Mouse (Mus musculus) MEL (cell line): Measurements from ENCODE around the gene Tmem242. TPM values are rescaled to one million over a fixed set of nuclear protein-coding genes. Genes with fewer than 3 reads are reported as not detected.

ENCODE experiments used
- DNase-seq: peaks from one replicate; pipeline ENCODE4 v3.0.0; 2011; ENCODE audit warnings: low read depth, low spot score
- H3K27ac ChIP-seq: 2 replicates; pipeline ENCODE4 v1.5.1; 2012; ENCODE audit warnings: low read depth, mild to moderate bottlenecking, control low read depth, low read length, moderate library complexity; ENCODE audit not compliant: control insufficient read depth
- H3K27me3 ChIP-seq, 2 experiments: fragments of 150-350 bp in 1 of 2; sonication (generic) in 1 of 2; 2 replicates each; pipeline ENCODE4 v1.6.1; 2012; ENCODE audit warnings: low read length in 2 of 2, mild to moderate bottlenecking in 2 of 2, improper control_type of control experiment in 1 of 2, moderate library complexity in 1 of 2; ENCODE audit not compliant: insufficient read depth in 2 of 2, control insufficient read depth in 1 of 2
- H3K36me3 ChIP-seq, 2 experiments: 2 replicates each; pipeline ENCODE4 v1.6.1; 2012 to 2014; ENCODE audit warnings: low read length in 2 of 2, improper control_type of control experiment in 1 of 2, inconsistent platforms in 1 of 2, mild to moderate bottlenecking in 1 of 2; ENCODE audit not compliant: insufficient read depth in 2 of 2, control insufficient read depth in 1 of 2
- H3K4me1 ChIP-seq, 2 experiments: fragments of 150-350 bp in 1 of 2; sonication (generic) in 1 of 2; 2 replicates each; pipeline ENCODE4 v1.6.1; 2012; ENCODE audit warnings: low read length in 2 of 2, improper control_type of control experiment in 1 of 2, mild to moderate bottlenecking in 1 of 2; ENCODE audit not compliant: insufficient read depth in 2 of 2, control insufficient read depth in 1 of 2
- H3K4me3 ChIP-seq, 2 experiments: fragments of 150-350 bp in 1 of 2; sonication (generic) in 1 of 2; 2 replicates each; pipeline ENCODE4 v1.5.1; 2012; ENCODE audit warnings: low read depth in 2 of 2, low read length in 2 of 2, mild to moderate bottlenecking in 2 of 2, moderate library complexity in 2 of 2, control low read depth in 1 of 2, improper control_type of control experiment in 1 of 2; ENCODE audit not compliant: control insufficient read depth in 1 of 2, insufficient read depth in 1 of 2
- H3K79me2 ChIP-seq: 2 replicates; pipeline ENCODE4 v1.6.1; 2012; ENCODE audit warnings: mild to moderate bottlenecking, low read length, moderate library complexity; ENCODE audit not compliant: control insufficient read depth, poor library complexity, insufficient read depth
- H3K9ac ChIP-seq: 2 replicates; pipeline ENCODE4 v1.6.1; 2012; ENCODE audit warnings: low read depth, mild to moderate bottlenecking, control low read depth, low read length, moderate library complexity; ENCODE audit not compliant: control insufficient read depth, poor library complexity, severe bottlenecking
- H3K9me3 ChIP-seq: fragments of 150-350 bp; sonication (generic); replicated peaks from 2 replicates; pipeline ENCODE4 v1.6.1; 2012; ENCODE audit warnings: mild to moderate bottlenecking, low read length, improper control_type of control experiment, moderate library complexity; ENCODE audit not compliant: insufficient read depth
- BHLHE40 ChIP-seq: IDR thresholded peaks from 2 replicates; pipeline ENCODE4 v1.6.1; 2012; ENCODE audit warnings: low read depth, mild to moderate bottlenecking, inconsistent platforms, low read length, improper control_type of control experiment, borderline replicate concordance
- CHD1 ChIP-seq: IDR thresholded peaks from 2 replicates; pipeline ENCODE4 v1.6.1; 2012; ENCODE audit warnings: low read depth, mild to moderate bottlenecking, inconsistent platforms, low read length, improper control_type of control experiment
- E2F4 ChIP-seq: IDR thresholded peaks from 2 replicates; pipeline ENCODE4 v1.6.1; 2011; ENCODE audit warnings: low read depth, low read length, improper control_type of control experiment, borderline replicate concordance
- GATA1 ChIP-seq: IDR thresholded peaks from 2 replicates; pipeline ENCODE4 v1.6.1; 2011; ENCODE audit warnings: low read depth, low read length, improper control_type of control experiment
- JUND ChIP-seq: IDR thresholded peaks from 2 replicates; pipeline ENCODE4 v1.6.1; 2011; ENCODE audit warnings: low read depth, mild to moderate bottlenecking, improper control_type of control experiment, low read length
- MAZ ChIP-seq: IDR thresholded peaks from 2 replicates; pipeline ENCODE4 v1.6.1; 2012; ENCODE audit warnings: low read depth, mild to moderate bottlenecking, inconsistent platforms, low read length, improper control_type of control experiment
- MEF2A ChIP-seq: IDR thresholded peaks from 2 replicates; pipeline ENCODE4 v1.6.1; 2014; ENCODE audit warnings: low read depth, mild to moderate bottlenecking, inconsistent platforms, low read length, improper control_type of control experiment; ENCODE audit not compliant: poor library complexity, insufficient replicate concordance, severe bottlenecking; ENCODE audit errors: extremely low read depth
- MXI1 ChIP-seq: IDR thresholded peaks from 2 replicates; pipeline ENCODE4 v1.6.1; 2011; ENCODE audit warnings: mild to moderate bottlenecking, low read depth, low read length, improper control_type of control experiment
- MYB ChIP-seq: IDR thresholded peaks from 2 replicates; pipeline ENCODE4 v1.6.1; 2011; ENCODE audit warnings: mild to moderate bottlenecking, low read depth, low read length, improper control_type of control experiment
- NELFE ChIP-seq: IDR thresholded peaks from 2 replicates; pipeline ENCODE4 v1.6.1; 2011; ENCODE audit warnings: low read depth, low read length, improper control_type of control experiment
- NRF1 ChIP-seq: IDR thresholded peaks from 2 replicates; pipeline ENCODE4 v1.6.1; 2014; ENCODE audit warnings: low read depth, mild to moderate bottlenecking, inconsistent platforms, low read length, improper control_type of control experiment, moderate library complexity; ENCODE audit not compliant: poor library complexity, insufficient read depth, severe bottlenecking
- RAD21 ChIP-seq: IDR thresholded peaks from 2 replicates; pipeline ENCODE4 v1.6.1; 2011; ENCODE audit warnings: mild to moderate bottlenecking, low read depth, low read length, improper control_type of control experiment
- RCOR1 ChIP-seq: IDR thresholded peaks from 2 replicates; pipeline ENCODE4 v1.6.1; 2012; ENCODE audit warnings: low read depth, mild to moderate bottlenecking, inconsistent platforms, low read length, improper control_type of control experiment
- TCF12 ChIP-seq: IDR thresholded peaks from 2 replicates; pipeline ENCODE4 v1.6.1; 2014; ENCODE audit warnings: low read depth, mild to moderate bottlenecking, inconsistent platforms, low read length, improper control_type of control experiment, moderate library complexity
- ZKSCAN1 ChIP-seq: IDR thresholded peaks from 2 replicates; pipeline ENCODE4 v1.6.1; 2012; ENCODE audit warnings: low read depth, mild to moderate bottlenecking, inconsistent platforms, low read length, improper control_type of control experiment, moderate library complexity
- polyA plus RNA-seq, 2 experiments: library from polyadenylated mRNA; stranded (reverse) in 1 of 2; unstranded in 1 of 2; fragments of >175 nt in 1 of 2; fragments of >200 nt in 1 of 2; gene quantifications; 2 replicates each; pipeline versions ENCODE4 v1.2.1 to v1.2.4; 2012; ENCODE audit warnings: low replicate concordance in 2 of 2, low read depth in 1 of 2; ENCODE audit not compliant: insufficient read length in 2 of 2, insufficient read depth in 1 of 2, missing spikeins in 1 of 2
- total RNA-seq: library from RNA; depleted of rRNA; stranded (reverse); fragments of 300-350 nt; gene quantifications from 2 replicates; pipeline ENCODE4 v1.2.3, GENCODE M21; 2012

The Tmem242 gene
- total and polyA plus RNA-seq, 3 experiments = 27.0 to 49.2 TPM; not detected in 1

DNA sequence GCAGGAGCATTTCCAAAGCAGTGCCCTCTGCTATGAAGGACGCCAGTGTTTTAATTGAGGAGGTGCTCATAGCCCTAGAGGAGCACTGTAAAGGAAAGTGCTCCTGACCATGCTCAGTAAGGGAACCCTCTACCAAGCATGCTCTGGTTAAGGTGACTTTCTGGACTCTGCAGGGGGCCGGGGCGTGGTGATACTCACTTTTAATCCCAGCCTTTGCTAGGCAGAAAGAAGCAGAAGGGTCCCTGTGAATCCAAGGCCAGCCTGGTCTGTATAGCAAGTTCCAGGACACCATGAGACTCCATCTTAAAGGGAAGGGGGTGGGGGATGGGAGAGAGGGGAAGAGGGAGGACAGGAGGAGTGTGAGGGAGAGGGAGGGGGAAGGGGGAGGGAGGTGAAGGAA is 51.7 kb downstream of the Tmem242 start:
- Histone ChIP-seq H3K4me3 (no peak overlapping the region), H3K4me1 (no peaks in the 10 kb centered on the region; a peak in 1 of 4 replicates), H3K9me3 (no peaks in the 10 kb centered on the region), H3K36me3 (no peaks in the 10 kb centered on the region), H3K79me2 (no peaks in the 10 kb centered on the region), H3K27me3 (no peaks in the 10 kb centered on the region; a peak in 1 of 4 replicates), H3K9ac (no peak overlapping the region), H3K27ac (no peak overlapping the region)
- no peak for DNase-seq
- TF ChIP-seq BHLHE40 (no peak), NELFE (no peak)

DNA sequence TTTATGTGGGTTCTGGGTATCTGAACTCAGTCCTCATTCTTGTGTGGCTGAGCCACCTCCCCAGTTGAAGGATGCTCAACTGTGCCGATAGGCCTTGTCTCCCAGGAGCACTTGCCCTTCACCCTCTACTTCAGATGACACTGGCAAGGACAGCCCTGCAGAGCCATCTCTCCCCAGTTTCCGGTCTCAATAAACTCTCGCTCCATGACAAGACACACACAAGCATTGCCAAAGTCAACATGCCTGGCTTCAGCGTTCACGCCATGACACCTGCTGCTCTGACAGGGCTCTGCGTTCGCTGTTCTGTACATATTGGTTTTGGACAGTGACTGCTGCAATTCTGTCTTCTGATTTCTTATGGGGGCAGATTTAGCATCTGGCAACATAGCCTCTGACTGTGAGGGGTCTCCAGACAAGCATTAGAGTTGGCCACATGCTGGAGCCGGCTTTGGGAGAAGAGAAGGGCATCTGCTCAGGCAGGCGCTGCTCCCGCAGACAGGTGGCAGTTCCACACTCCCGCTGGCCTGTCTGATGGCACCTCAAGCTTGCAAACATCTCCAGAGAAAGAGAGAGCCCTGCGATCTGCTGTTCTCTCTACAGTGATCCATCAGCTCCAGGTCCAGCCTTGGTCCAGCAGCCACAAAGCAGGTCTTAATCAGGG is 53.0 kb downstream of the Tmem242 start:
- H3K79me2 ChIP-seq = no peaks in the 10 kb centered on the region
- no peak for TF ChIP-seq CHD1
- no peak for TF ChIP-seq ZKSCAN1
- no peak for TF ChIP-seq NRF1
- TF ChIP-seq NELFE = no peak
- no peak for TF ChIP-seq RCOR1
- TF ChIP-seq MYB = no peak
- TF ChIP-seq MXI1 = no peak
- no peak for TF ChIP-seq GATA1
- TF ChIP-seq, all 39 proteins: peak for 0
- H3K9me3 ChIP-seq = no peaks in the 10 kb centered on the region
- H3K27me3 ChIP-seq = no peaks in the 10 kb centered on the region; a peak in 1 of 4 replicates
- H3K4me3 ChIP-seq = no peak overlapping the region
- no peak overlapping the region for H3K9ac ChIP-seq
- no peak for DNase-seq
- H3K36me3 ChIP-seq = no peaks in the 10 kb centered on the region
- H3K27ac ChIP-seq = no peak overlapping the region
- no peaks in the 10 kb centered on the region; a peak in 1 of 4 replicates for H3K4me1 ChIP-seq

DNA sequence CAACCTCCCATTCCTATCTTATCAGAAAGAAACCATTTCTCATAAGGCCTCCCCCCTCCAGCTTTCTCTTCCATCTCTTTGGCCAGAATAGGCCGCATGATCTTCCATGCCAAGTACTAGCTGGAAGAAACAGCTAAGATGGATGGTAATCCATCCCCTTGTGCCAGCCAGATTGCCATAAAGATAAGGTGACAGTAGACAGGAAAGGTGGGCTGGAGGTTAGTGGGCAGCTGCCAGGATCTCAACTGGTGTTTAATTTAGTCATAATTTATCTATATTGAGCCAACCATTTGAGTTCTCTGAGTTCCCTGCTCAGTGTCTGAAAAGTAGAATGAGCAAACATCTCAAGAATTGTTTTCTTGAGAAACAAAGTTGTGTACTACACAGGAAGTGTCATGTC is 54.4 kb downstream of the Tmem242 start:
- Histone ChIP-seq H3K9me3 (no peaks in the 10 kb centered on the region), H3K4me1 (no peaks in the 10 kb centered on the region), H3K27ac (no peak overlapping the region), H3K79me2 (no peaks in the 10 kb centered on the region), H3K27me3 (no peaks in the 10 kb centered on the region; a peak in 1 of 4 replicates), H3K9ac (no peak overlapping the region), H3K36me3 (no peaks in the 10 kb centered on the region), H3K4me3 (no peak overlapping the region)
- TF ChIP-seq MEF2A = no peak
- TF ChIP-seq E2F4 = no peak
- TF ChIP-seq NRF1 = no peak
- TF ChIP-seq RAD21 = no peak
- TF ChIP-seq JUND = no peak
- TF ChIP-seq TCF12 = no peak
- no peak for TF ChIP-seq MAZ
- no peak for DNase-seq
